Mouse (Mus musculus): ENCODE measurements around the gene Atp6v1f.

The Atp6v1f gene

DNA sequence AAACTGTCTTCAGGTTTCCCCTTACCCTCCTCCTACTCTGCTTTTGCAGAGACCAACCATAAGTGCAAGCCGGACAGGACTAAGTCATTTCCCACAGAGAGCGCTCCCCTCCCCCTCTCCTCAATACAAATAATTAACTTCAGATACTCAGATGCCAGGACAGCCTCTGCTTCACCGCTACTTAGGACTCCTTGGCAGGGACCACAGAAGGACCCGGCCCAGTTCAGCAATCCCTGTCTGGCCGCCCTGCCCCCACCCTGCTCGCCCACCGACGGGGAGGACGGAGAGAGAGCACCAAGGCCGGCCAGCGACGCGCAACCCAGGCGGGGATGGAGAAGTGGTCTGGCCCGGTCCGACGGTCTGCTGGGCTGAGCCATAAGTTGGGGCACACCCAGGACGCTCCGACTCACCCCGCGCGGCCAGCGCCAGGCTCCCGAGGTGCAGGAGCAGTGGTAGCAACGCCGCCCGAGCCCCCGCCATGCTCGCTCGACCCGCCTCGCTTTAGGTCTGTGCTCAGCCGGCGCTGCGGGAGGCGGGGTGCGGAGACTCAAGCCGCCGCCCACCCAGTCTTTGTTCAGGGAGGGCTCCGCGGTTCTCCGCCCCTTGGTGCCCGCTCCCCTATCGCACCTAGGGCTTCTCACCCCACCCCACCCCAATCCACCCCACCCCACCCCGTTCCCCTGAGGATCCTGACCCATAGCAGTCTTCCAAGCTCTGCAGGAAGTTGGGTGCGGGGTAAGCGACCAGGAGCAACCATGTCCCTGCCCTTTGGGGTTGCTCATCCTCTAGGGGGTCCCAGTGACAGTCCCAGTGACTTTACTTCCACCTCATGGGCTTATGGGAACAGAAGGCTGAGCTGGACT is 40.2 kb downstream of the Atp6v1f start, which contains the start of gene Kcp:
Gene Kcp (minus strand): TSS at position 506 of the 863 bp plus-strand sequence.
- in situ Hi-C loops (cut with MboI; ENCODE audit: low pct_unique_long_range_greater_than_20kb in 1 of 2, low sequenced_read_pairs in 2 of 2, unreplicated experiment in 1 of 2): no loop called here

- in situ Hi-C loops (cut with MboI; ENCODE audit: low pct_unique_long_range_greater_than_20kb in 1 of 2, low sequenced_read_pairs in 2 of 2, unreplicated experiment in 1 of 2): no loop called here
Observed at GRCm38 (mm10) chr6:29509086-29509485, 41.6 kb downstream of the Atp6v1f start.

DNA sequence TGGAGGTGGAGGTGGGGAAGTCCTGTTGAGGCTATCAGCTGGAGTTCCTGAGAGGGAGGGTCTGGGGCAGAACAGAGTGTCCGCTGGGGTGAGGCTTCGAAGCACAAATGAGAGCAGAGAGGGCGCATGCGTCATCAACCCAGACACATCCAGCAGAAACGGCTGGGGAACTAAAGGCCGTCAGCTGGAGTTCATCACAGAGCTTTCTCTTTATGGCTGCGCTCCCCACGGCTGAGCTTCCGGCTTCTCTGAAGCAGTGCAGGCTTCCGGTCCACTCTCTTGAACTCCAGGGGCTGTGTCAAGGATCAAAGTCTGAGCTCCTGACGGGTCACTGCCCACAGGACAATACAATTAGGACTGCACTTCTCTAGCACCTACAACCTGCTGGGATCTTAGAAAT is 45.8 kb downstream of the Atp6v1f start:
- in situ Hi-C loops (cut with MboI; ENCODE audit: low pct_unique_long_range_greater_than_20kb in 1 of 2, low sequenced_read_pairs in 2 of 2, unreplicated experiment in 1 of 2): no loop called here

- in situ Hi-C loops (cut with MboI; ENCODE audit: low pct_unique_long_range_greater_than_20kb in 1 of 2, low sequenced_read_pairs in 2 of 2, unreplicated experiment in 1 of 2): no loop called here
Observed at GRCm38 (mm10) chr6:29517139-29517538, 49.6 kb downstream of the Atp6v1f start.

Measured in mouse embryonic stem cell (cell line).